Mouse (Mus musculus) stomach, embryonic 16.5 days (tissue): ENCODE results near the gene Map4k4. TPM values are rescaled to one million over a fixed set of nuclear protein-coding genes. Genes with fewer than 3 reads are reported as not detected.

Source experiments
- ATAC-seq: fragments of 200-750 bp; cut with Nextera tagmentation; 2 replicates; pipeline ENCODE4 v1.8.0; 2017; ENCODE audit warnings: moderate number of reproducible peaks, moderate TSS enrichment; ENCODE audit not compliant: insufficient read depth, low FRiP score
- H3K27ac ChIP-seq: fragments of 300-500 bp; sonication (generic); 2 replicates; pipeline ENCODE4 v1.5.1; 2014; ENCODE audit warnings: low read length
- H3K27me3 ChIP-seq: fragments of 300-500 bp; sonication (generic); 2 replicates; pipeline ENCODE4 v1.6.1; 2014; ENCODE audit warnings: low read length, control low read depth, mixed read lengths; ENCODE audit not compliant: control insufficient read depth, insufficient read depth
- H3K36me3 ChIP-seq: fragments of 300-500 bp; sonication (generic); 2 replicates; pipeline ENCODE4 v1.6.1; 2014; ENCODE audit warnings: low read length; ENCODE audit not compliant: control insufficient read depth, insufficient read depth
- H3K4me1 ChIP-seq: fragments of 300-500 bp; sonication (generic); 2 replicates; pipeline ENCODE4 v1.6.1; 2014; ENCODE audit warnings: low read length, control low read depth, mixed read lengths; ENCODE audit not compliant: control insufficient read depth, insufficient read depth
- H3K4me2 ChIP-seq: fragments of 300-500 bp; sonication (generic); 2 replicates; pipeline ENCODE4 v1.6.1; 2014; ENCODE audit warnings: low read depth, low read length, mixed read lengths
- H3K4me3 ChIP-seq: fragments of 300-500 bp; sonication (generic); replicated peaks from 2 replicates; pipeline ENCODE4 v1.5.1; 2014; ENCODE audit warnings: mild to moderate bottlenecking, low read length
- H3K9ac ChIP-seq: fragments of 300-500 bp; sonication (generic); 2 replicates; pipeline ENCODE4 v1.6.1; 2014; ENCODE audit warnings: low read length
- H3K9me3 ChIP-seq: fragments of 300-500 bp; sonication (generic); replicated peaks from 2 replicates; pipeline ENCODE4 v1.6.1; 2016; ENCODE audit warnings: low read length, control low read depth; ENCODE audit not compliant: control insufficient read depth
- WGBS: fragments of 180-500 bp; shearing (Covaris S2); extraction: QIAGEN DNeasy Blood & Tissue Kit; methylation state at CpG from one replicate; pipeline ENCODE4 v1.1.7; 2014; 5-methylcytosine and 5-hydroxymethylcytosine counted together
- polyA plus RNA-seq: library from polyadenylated mRNA; unstranded; fragments of >200 nt; fragmentation: Nextera tagmentation; extraction: Ambion mirVana; gene quantifications from 2 replicates; pipeline ENCODE4 v1.2.1, GENCODE M21; 2015

Gene Map4k4
- polyA plus RNA-seq, 1 experiment from 2014 or later, result 15.3 TPM

DNA sequence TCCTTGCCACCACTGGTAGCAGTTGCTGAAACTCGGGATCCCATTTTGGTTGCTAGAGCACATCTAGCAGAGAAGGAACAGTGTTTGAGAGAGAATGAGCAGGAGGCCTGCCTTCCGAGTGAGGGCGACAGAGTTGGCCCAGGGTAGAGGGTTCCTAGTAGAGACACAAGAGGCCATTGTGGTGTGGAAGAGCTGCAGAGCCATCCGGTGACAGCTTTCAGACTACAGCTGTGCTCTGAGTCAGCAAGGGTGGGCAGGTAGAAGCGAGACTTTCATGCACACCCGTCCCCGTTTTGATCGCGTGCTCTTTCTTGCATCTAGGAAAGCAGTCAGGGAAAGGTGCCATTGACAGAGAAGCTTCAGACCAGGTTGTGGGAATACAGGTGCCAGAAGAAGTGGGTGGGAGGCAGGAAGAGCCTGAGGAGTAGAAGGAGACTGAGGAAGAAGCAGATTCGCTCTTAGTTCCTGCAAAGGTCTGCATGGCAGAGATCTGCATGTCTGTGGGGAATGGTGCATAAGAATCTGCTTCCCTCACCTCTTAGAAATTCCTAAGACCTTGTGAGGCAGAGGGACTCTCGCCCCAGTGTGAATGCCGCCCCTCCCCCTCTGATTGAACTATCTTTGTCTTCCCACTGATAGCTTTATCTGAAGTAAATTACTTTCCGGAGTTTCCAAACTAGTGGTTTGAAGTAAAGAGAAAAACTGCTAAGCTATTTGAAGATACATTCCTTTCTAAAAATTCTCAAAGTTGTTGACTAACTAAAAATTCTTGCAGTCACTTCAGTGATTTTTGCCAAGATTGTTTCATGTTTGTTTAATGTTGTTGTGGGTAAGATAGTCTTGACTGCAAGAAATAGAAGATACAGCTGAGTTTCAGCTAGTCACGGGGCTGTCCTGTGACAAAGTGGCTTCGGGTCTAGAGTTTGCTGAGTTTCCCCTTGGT lies 23.0 kb downstream of the Map4k4 start:
- H3K9ac ChIP-seq, result no peak overlapping the region
- no peaks in the 10 kb centered on the region for H3K36me3 ChIP-seq
- WGBS, result 27% methylated on average over 15 of the region's 15 CpGs
- no peaks in the 10 kb centered on the region for H3K9me3 ChIP-seq
- peak overlapping the region; percentile 82 for H3K27ac ChIP-seq
- H3K4me1 ChIP-seq, result peaks cover 56% of the 10 kb centered on the region
- H3K4me3 ChIP-seq, result no peak overlapping the region
- H3K27me3 ChIP-seq, result no peaks in the 10 kb centered on the region
- peak; percentile 27; the same call in 1 of the 2 replicates for ATAC-seq
- H3K4me2 ChIP-seq, result peak overlapping the region; percentile 30; the same call in 1 of the 2 replicates

DNA sequence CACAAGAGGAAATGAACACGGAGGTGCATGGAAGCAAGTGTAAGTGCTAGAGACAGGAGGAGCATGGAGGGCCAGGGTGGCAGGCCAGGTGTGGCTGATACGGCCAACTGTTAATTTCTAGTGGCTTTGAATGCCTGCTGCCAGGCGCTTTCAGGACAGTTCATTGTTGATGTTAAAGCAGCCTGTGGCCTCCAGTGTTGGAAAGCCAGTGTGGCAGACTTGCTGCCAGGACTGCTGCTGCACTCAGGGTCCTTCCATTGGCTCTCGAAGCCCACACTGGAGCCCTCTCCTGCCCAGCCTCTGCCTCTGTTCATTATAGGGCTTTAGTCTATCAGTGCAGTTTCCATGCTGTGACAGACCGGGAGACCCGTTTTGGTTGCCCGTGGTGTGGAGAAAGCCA lies 30.3 kb downstream of the Map4k4 start:
- Histone ChIP-seq H3K9me3 (no peaks in the 10 kb centered on the region), H3K4me2 (no peak overlapping the region), H3K4me3 (no peak overlapping the region), H3K4me1 (peaks cover 62% of the 10 kb centered on the region), H3K36me3 (no peaks in the 10 kb centered on the region), H3K27me3 (no peaks in the 10 kb centered on the region), H3K27ac (no peak overlapping the region), H3K9ac (no peak overlapping the region)
- ATAC-seq, result no peak
- 44% methylated on average over 7 of the region's 7 CpGs for WGBS

DNA sequence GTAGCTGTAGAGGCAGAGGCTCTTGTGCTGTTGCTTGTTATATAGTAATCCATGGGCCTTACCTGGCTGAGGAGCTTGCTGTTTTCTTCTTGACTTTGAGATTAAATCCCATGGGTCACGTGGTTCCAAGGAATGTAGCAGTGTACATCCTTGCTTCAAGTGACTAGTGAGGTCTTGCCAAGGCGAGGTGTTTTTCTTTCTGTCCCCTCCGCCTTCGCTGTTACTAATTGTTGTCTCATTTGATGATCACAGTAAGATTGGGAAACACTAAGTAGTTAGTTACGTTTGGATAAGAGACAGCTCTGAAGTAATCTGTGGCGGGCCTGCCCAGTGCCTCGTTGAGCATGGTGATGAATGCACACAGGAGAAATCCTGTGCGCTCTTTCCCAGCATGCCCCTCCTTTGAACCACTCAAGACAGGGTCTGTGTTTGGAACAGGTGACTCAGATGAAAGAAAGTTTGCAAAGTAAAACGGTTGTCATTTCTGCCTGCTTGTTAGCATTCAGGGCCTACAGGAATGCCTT lies 31.6 kb downstream of the Map4k4 start:
- Histone ChIP-seq H3K9ac (no peak overlapping the region), H3K27ac (no peak overlapping the region), H3K27me3 (no peaks in the 10 kb centered on the region), H3K4me2 (no peak overlapping the region), H3K4me3 (no peak overlapping the region), H3K36me3 (no peaks in the 10 kb centered on the region), H3K4me1 (peaks cover 68% of the 10 kb centered on the region), H3K9me3 (no peaks in the 10 kb centered on the region)
- WGBS, result 47% methylated on average over 9 of the region's 9 CpGs
- ATAC-seq, result no peak

DNA sequence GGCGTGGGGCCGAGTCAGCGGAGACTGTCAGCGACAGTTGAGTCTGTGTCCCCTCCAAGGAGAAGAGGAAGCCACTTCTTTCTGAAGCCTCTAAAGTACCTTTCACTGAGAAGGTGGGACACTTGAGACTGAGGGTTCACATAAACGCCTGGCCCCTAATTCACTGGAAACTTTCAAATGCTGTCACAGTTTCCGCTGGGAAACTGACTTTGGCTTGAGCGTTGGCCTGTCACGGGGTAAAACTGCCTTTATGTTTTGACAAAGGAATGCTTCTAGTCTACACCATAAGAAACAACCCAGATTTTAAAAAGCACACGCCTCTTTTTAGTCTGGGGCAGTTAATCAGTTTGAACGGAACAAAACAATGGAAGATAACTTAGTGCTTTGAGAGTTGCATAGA lies 32.2 kb downstream of the Map4k4 start:
- Histone ChIP-seq H3K27ac (no peak overlapping the region), H3K27me3 (no peaks in the 10 kb centered on the region), H3K4me2 (no peak overlapping the region), H3K4me1 (peaks cover 74% of the 10 kb centered on the region), H3K36me3 (no peaks in the 10 kb centered on the region), H3K9ac (no peak overlapping the region), H3K4me3 (no peak overlapping the region), H3K9me3 (no peaks in the 10 kb centered on the region)
- 54% methylated on average over 10 of the region's 10 CpGs for WGBS
- ATAC-seq, result no peak

DNA sequence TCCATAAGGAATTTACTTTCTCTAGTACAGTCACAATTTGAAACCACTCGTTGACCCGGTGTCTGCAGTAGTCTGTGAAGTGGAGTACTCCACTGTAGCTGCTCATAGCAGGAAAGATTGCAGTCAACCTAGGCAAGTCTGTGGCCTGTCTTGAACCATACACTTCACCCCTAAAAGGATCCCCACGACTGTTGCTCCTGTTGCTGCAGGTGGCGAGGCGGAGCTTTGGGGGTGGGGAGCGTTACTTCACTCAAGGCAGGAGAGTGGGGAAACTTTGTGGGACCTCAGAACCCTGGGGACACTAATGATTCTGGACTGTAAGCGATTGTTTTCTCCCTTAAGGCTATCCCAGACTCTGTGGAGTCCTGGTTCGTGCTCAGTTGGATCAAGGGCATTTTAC lies 34.2 kb downstream of the Map4k4 start:
- 30% methylated on average over 8 of the region's 8 CpGs for WGBS
- no peak overlapping the region for H3K9ac ChIP-seq

DNA sequence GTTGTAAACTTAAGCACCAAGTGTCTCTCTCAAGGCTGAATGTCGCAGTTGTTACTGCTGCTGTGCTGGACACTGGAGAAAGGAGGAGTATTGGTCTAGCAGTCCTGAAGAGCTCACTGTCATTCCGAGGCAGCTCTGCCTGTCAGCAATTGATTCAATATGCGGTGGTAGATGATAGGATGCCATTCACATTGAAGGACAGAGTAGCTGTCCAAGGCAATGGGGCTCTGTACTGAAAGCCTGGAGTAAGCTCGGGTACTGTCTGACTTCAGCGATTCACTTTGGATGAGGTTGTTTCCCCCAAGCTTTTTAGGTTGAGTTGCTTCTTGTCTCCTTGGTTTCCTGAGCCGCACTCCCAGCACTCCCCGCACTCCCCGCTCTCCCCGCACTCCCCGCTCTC lies 34.9 kb downstream of the Map4k4 start:
- H3K36me3 ChIP-seq, result no peaks in the 10 kb centered on the region
- H3K27ac ChIP-seq, result no peak overlapping the region
- ATAC-seq, result no peak
- H3K4me1 ChIP-seq, result peaks cover 76% of the 10 kb centered on the region
- H3K27me3 ChIP-seq, result no peaks in the 10 kb centered on the region
- H3K4me2 ChIP-seq, result peak overlapping the region; percentile 48
- H3K9me3 ChIP-seq, result no peaks in the 10 kb centered on the region
- 4% methylated on average over 10 of the region's 10 CpGs for WGBS
- H3K9ac ChIP-seq, result peak overlapping the region; percentile 51
- peak overlapping the region; percentile 40; the same call in 1 of the 2 replicates for H3K4me3 ChIP-seq

More for the DNA sequence above, 34.2 kb downstream of the Map4k4 start:
- Histone ChIP-seq H3K27me3 (no peaks in the 10 kb centered on the region), H3K36me3 (no peaks in the 10 kb centered on the region), H3K9me3 (no peaks in the 10 kb centered on the region), H3K27ac (no peak overlapping the region), H3K4me2 (no peak overlapping the region), H3K4me3 (no peak overlapping the region), H3K4me1 (peaks cover 77% of the 10 kb centered on the region)
- no peak for ATAC-seq

DNA sequence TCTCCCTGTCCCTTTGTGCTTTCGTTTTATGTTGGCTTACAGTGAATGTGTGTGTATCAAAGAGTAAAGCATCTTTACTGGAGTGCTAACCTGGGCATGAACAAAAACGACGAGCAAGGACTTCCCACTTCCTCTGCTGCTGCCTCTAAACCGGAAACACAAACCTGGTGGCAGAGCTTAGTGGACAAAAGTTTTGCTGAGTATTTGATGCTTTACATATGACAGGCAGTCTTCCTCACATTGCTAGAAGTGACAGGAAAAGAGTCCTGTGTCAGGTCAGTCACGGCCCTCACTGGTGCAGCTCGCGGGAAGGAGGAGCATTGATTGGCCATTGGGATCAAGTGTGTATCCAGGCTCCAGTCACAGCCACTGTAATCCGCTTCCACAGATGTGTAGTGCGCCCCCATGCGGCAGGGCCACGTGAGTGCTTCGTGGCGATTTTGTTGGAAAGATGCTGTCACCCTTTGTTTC lies 35.7 kb downstream of the Map4k4 start:
- Histone ChIP-seq H3K27me3 (no peaks in the 10 kb centered on the region), H3K4me2 (peak overlapping the region; percentile 48), H3K9ac (peak overlapping the region; percentile 6; the same call in 1 of the 2 replicates), H3K36me3 (no peaks in the 10 kb centered on the region), H3K9me3 (no peaks in the 10 kb centered on the region), H3K4me3 (peak overlapping the region; percentile 40), H3K4me1 (peaks cover 76% of the 10 kb centered on the region), H3K27ac (0 out of 2 replicates have a peak overlapping the region, but pooled peaks have one; percentile 4)
- WGBS, result under 1% methylated on average over 13 of the region's 13 CpGs
- peak; percentile 73 for ATAC-seq

DNA sequence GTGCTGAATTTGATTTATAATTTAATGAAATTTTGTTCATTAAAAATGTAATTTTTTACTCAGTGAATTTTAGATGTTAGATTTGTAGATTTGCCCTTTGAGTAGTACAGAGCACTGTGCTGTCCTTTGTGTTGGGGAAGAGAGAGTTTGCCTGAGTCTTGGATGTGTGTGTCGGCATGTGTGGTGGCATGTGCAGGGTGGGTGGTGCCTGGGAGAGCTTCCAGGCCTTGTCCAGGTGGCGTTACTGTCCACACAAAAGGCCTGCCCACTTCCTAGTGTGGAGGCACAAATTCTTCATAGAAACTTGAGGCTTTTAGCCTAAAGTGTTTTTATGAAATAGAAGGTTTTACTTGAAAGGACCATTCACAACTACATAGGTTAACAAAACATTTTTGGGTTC lies 36.2 kb downstream of the Map4k4 start:
- Histone ChIP-seq H3K9me3 (no peaks in the 10 kb centered on the region), H3K27me3 (no peaks in the 10 kb centered on the region), H3K4me3 (no peak overlapping the region), H3K9ac (no peak overlapping the region), H3K4me1 (peaks cover 80% of the 10 kb centered on the region), H3K4me2 (0 out of 2 replicates have a peak overlapping the region, but pooled peaks have one; percentile 48), H3K27ac (no peak overlapping the region), H3K36me3 (no peaks in the 10 kb centered on the region)
- no peak for ATAC-seq
- 48% methylated on average over 2 of the region's 2 CpGs for WGBS

DNA sequence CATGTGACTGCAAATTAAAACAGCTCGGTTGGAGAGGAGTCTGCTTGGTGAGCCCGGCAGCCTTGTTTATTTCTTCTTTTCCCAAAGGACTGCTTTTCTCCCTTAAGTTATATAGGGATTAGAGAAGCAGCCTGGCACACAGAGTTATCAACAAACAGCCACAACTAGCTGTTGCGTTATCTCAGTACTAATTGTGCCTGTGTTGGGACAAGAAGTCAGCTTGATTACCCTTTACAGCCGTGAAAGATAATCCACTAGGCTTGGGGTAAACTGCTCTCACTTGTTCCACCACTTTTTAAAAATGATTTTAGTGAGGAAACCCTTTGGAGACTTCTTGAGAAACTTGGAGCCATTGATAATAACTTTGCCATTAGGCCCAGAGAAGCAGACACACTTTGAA lies 36.9 kb downstream of the Map4k4 start:
- Histone ChIP-seq H3K4me1 (peaks cover 85% of the 10 kb centered on the region), H3K27me3 (no peaks in the 10 kb centered on the region), H3K4me2 (no peak overlapping the region), H3K4me3 (no peak overlapping the region), H3K36me3 (no peaks in the 10 kb centered on the region), H3K9ac (peak overlapping the region; percentile 5; the same call in 1 of the 2 replicates), H3K27ac (no peak overlapping the region), H3K9me3 (no peaks in the 10 kb centered on the region)
- ATAC-seq, result no peak
- WGBS, result 29% methylated on average over 4 of the region's 4 CpGs
